Mouse (Mus musculus): ENCODE results near the gene Ankrd40. TPM values are rescaled to one million over a fixed set of nuclear protein-coding genes. Genes with fewer than 3 reads are reported as not detected.

Ankrd40 gene
- polyA plus RNA-seq, 1 experiment = 160 TPM

GRCm38 (mm10) chr11:94334386-94334968 lies 6.7 kb downstream of the Ankrd40 start:
- Histone ChIP-seq H3K4me3 (ENCODE audit: insufficient read depth, low read length) (no peak overlapping the region), H3K27ac (ENCODE audit: insufficient read depth, low read length) (no peak overlapping the region), H3K4me1 (ENCODE audit: control insufficient read depth, insufficient read depth, low read length) (peaks cover 13% of the 10 kb centered on the region)
- no peak for TF ChIP-seq POLR2A (IDR thresholded peaks at IDR 0.05; ENCODE audit: extremely low read depth, insufficient read depth, low read length)
- no peak for TF ChIP-seq CTCF (IDR thresholded peaks at IDR 0.05; ENCODE audit: extremely low read depth, insufficient read depth, low read length)

GRCm38 (mm10) chr11:94336551-94336950 lies 8.8 kb downstream of the Ankrd40 start:
- TF ChIP-seq CTCF (IDR thresholded peaks at IDR 0.05; ENCODE audit: extremely low read depth, insufficient read depth, low read length) = no peak
- Histone ChIP-seq H3K4me1 (ENCODE audit: control insufficient read depth, insufficient read depth, low read length) (peaks cover 5% of the 10 kb centered on the region), H3K4me3 (ENCODE audit: insufficient read depth, low read length) (no peak overlapping the region), H3K27ac (ENCODE audit: insufficient read depth, low read length) (no peak overlapping the region)

- Histone ChIP-seq H3K4me3 (ENCODE audit: insufficient read depth, low read length) (no peak overlapping the region), H3K4me1 (ENCODE audit: control insufficient read depth, insufficient read depth, low read length) (no peaks in the 10 kb centered on the region), H3K27ac (ENCODE audit: insufficient read depth, low read length) (no peak overlapping the region)
- TF ChIP-seq CTCF (IDR thresholded peaks at IDR 0.05; ENCODE audit: extremely low read depth, insufficient read depth, low read length) = no peak
Measured at GRCm38 (mm10) chr11:94338347-94338746, 10.5 kb downstream of the Ankrd40 start.

GRCm38 (mm10) chr11:94339732-94340585 lies 12.2 kb downstream of the Ankrd40 start:
- Histone ChIP-seq H3K4me3 (ENCODE audit: insufficient read depth, low read length) (no peak overlapping the region), H3K4me1 (ENCODE audit: control insufficient read depth, insufficient read depth, low read length) (no peaks in the 10 kb centered on the region), H3K27ac (ENCODE audit: insufficient read depth, low read length) (no peak overlapping the region)
- TF ChIP-seq POLR2A (IDR thresholded peaks at IDR 0.05; ENCODE audit: extremely low read depth, insufficient read depth, low read length) = no peak
- TF ChIP-seq CTCF (IDR thresholded peaks at IDR 0.05; ENCODE audit: extremely low read depth, insufficient read depth, low read length) = peak; percentile 63

DNA sequence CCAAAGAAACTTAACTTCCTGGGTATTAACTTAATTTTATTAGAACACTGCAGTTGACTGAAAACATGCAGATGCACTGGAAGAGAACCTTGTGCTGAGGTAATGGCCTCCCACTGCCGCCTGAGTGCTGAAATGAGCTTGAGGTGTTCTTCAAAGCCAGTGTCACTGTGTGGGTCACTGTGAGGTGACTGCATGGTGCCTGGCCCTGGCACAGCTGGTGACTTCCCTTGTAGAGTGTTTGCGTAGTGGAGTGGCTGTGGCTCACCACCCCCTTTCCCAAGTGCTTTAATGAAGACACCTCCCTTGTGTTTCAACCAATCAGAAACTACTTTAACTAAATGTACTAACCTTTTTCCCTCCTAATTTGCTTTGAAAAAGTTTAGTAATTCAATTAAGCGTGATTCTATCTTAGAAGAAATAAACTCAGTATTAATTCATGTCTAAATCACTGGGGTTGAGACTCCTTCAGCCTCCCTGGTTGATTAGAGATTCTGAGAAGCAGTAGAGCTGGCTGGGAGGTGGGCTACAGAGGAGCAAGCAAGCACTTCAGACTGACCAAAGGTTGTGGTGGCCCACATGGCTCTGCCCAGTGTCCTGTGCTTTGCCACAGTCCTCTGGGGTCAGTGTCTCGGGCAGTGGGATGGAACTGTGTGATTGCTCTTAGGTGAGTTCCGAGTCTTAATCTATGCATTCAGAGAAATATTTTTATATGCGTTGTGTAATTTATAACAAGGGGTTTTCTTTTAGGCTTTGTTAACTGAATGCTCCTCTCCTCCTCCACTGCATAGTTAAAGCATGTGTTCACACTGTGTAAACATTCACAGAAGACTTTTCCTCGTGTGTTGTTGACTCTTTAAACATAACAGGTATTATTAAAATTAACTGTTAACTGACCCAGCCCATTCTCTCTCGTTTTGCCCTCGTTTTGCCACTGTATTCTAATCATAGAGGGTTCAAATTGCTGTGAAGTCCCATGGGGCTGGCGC lies 13.4 kb downstream of the Ankrd40 start:
- TF ChIP-seq POLR2A (IDR thresholded peaks at IDR 0.05; ENCODE audit: extremely low read depth, insufficient read depth, low read length) = no peak
- no peak for TF ChIP-seq CTCF (IDR thresholded peaks at IDR 0.05; ENCODE audit: extremely low read depth, insufficient read depth, low read length)
- Histone ChIP-seq H3K27ac (ENCODE audit: insufficient read depth, low read length) (no peak overlapping the region), H3K4me3 (ENCODE audit: insufficient read depth, low read length) (no peak overlapping the region), H3K4me1 (ENCODE audit: control insufficient read depth, insufficient read depth, low read length) (no peaks in the 10 kb centered on the region)

- no peak overlapping the region for H3K27ac ChIP-seq (ENCODE audit: insufficient read depth, low read length)
- TF ChIP-seq POLR2A (IDR thresholded peaks at IDR 0.05; ENCODE audit: extremely low read depth, insufficient read depth, low read length) (no peak), CTCF (IDR thresholded peaks at IDR 0.05; ENCODE audit: extremely low read depth, insufficient read depth, low read length) (no peak)
- H3K4me1 ChIP-seq (ENCODE audit: control insufficient read depth, insufficient read depth, low read length) = no peaks in the 10 kb centered on the region
- H3K4me3 ChIP-seq (ENCODE audit: insufficient read depth, low read length) = no peak overlapping the region
Measured at GRCm38 (mm10) chr11:94342114-94342905, 14.5 kb downstream of the Ankrd40 start.

DNA sequence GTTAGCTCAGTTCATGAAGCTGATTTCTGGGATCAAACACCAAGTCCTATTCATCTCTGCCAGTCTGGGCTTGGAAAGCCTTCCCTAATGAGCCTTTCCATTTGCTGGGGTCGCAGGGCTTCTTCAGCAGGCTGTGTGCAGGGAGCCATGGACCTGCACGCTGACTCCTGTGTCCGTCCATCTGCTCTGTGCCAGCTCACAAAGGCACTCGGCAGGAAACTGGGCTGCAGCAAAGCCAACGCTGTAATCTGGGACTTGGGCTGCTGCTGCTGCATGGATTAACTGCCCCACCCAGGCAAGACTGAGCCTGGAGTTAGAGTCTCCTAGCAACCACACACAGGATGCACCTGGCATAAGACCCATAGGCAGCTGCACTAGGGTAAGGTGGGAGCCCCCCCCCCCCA lies 16.2 kb downstream of the Ankrd40 start:
- Histone ChIP-seq H3K4me1 (ENCODE audit: control insufficient read depth, insufficient read depth, low read length) (no peaks in the 10 kb centered on the region), H3K27ac (ENCODE audit: insufficient read depth, low read length) (no peak overlapping the region), H3K4me3 (ENCODE audit: insufficient read depth, low read length) (no peak overlapping the region)
- TF ChIP-seq POLR2A (IDR thresholded peaks at IDR 0.05; ENCODE audit: extremely low read depth, insufficient read depth, low read length) = no peak
- no peak for TF ChIP-seq CTCF (IDR thresholded peaks at IDR 0.05; ENCODE audit: extremely low read depth, insufficient read depth, low read length)

DNA sequence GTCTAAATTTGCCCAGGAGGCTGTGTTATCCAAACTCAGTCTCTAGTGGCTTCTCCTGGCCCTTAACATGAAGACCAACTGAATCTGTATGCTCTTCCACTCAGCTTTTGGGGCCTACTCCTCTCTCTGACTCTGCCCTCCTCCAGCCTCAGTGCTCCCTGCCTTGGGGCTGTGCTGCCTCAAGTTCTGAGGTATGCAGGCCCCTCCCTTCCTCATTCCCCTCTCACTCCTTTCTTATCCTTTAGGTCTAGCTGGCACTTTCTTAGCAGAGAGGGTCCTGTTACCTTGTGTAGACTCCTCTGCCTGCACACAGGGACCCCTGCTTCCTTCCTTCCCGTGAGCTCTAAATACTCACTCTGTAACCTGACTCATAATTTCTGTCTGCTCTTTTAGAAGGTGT lies 16.7 kb downstream of the Ankrd40 start:
- Histone ChIP-seq H3K27ac (ENCODE audit: insufficient read depth, low read length) (no peak overlapping the region), H3K4me3 (ENCODE audit: insufficient read depth, low read length) (no peak overlapping the region), H3K4me1 (ENCODE audit: control insufficient read depth, insufficient read depth, low read length) (no peaks in the 10 kb centered on the region)
- TF ChIP-seq POLR2A (IDR thresholded peaks at IDR 0.05; ENCODE audit: extremely low read depth, insufficient read depth, low read length) = no peak
- TF ChIP-seq CTCF (IDR thresholded peaks at IDR 0.05; ENCODE audit: extremely low read depth, insufficient read depth, low read length) = no peak

DNA sequence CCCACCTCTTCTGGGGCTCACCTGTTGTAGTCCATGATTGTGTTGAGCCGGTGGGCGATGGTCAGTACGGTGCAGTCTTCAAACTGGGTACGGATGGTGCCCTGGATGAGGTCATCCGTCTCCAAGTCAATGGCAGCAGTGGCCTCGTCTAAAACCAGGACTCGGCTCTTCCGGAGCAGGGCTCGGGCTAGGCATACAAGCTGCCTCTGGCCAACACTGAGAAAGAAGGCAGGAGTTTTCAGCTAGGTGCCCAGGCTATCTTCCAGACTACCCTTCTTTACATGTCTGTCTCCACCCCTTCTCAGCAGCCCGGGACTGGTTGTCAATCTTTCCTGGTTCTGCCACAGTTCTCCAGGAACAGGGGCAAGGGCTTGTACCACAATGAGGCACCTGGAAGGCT lies 18.1 kb downstream of the Ankrd40 start:
- Histone ChIP-seq H3K27ac (ENCODE audit: insufficient read depth, low read length) (no peak overlapping the region), H3K4me1 (ENCODE audit: control insufficient read depth, insufficient read depth, low read length) (no peaks in the 10 kb centered on the region), H3K4me3 (ENCODE audit: insufficient read depth, low read length) (no peak overlapping the region)
- TF ChIP-seq CTCF (IDR thresholded peaks at IDR 0.05; ENCODE audit: extremely low read depth, insufficient read depth, low read length) = no peak
- TF ChIP-seq POLR2A (IDR thresholded peaks at IDR 0.05; ENCODE audit: extremely low read depth, insufficient read depth, low read length) = no peak
